8 mouse cellular contexts compared by ENCODE assay signal in genomic region chr5:75043621-75044301, GRCm38 (mm10). TPM values are rescaled to one million over a fixed set of nuclear protein-coding genes. Genes with fewer than 3 reads are reported as not detected.
DNase-seq lines count a peak whose midpoint lies in the region; ATAC-seq lines count a peak whose summit lies in the region.

No protein-coding gene starts in this region.

- peak overlapping the region; percentile 77 for H3K4me2 ChIP-seq in forebrain, embryonic 16.5 days (ENCODE audit: low read length)
- H3K4me2 ChIP-seq in midbrain, embryonic 13.5 days (replicated peaks) = peak overlapping the region; percentile 94

- WGBS in forebrain, embryonic 16.5 days = 1% methylated on average over 32 of the region's 36 CpGs
- WGBS in limb, embryonic 10.5 days = under 1% methylated on average over 36 of the region's 36 CpGs
- 1% methylated on average over 34 of the region's 36 CpGs for WGBS in midbrain, embryonic 13.5 days

- H3K9ac ChIP-seq in forebrain, embryonic 16.5 days (replicated peaks; ENCODE audit: low read depth, low read length) = peak overlapping the region; percentile 97
- peak overlapping the region; percentile 97 for H3K9ac ChIP-seq in midbrain, embryonic 13.5 days (replicated peaks)

- peak overlapping the region; percentile 75 for H3K27ac ChIP-seq in forebrain, embryonic 16.5 days (ENCODE audit: low read length)
- H3K27ac ChIP-seq in limb, embryonic 10.5 days = peak overlapping the region; percentile 99
- peak overlapping the region; percentile 89 for H3K27ac ChIP-seq in midbrain, embryonic 13.5 days

- DNase-seq in kidney, adult 11 months = peak; percentile 19
- DNase-seq in kidney, postnatal 4 days = no peak
- peak; percentile 59 for DNase-seq in CD4-positive helper T cell, adult 2 months (ENCODE audit: low read depth, low spot score)
- DNase-seq in adipocyte (ENCODE audit: low spot score) = peak; percentile 60
- peak; percentile 77 for DNase-seq in limb, embryonic 10.5 days (ENCODE audit: low spot score)
- peak; percentile 23 for DNase-seq in urinary bladder, postnatal 25 days (ENCODE audit: low spot score)

- peaks cover 18% of the 10 kb centered on the region for H3K4me1 ChIP-seq in forebrain, embryonic 16.5 days (replicated peaks; ENCODE audit: control insufficient read depth, insufficient read depth, low read length)
- peaks cover 20% of the 10 kb centered on the region for H3K4me1 ChIP-seq in limb, embryonic 10.5 days
- peaks cover 21% of the 10 kb centered on the region for H3K4me1 ChIP-seq in midbrain, embryonic 13.5 days (replicated peaks)

- H3K36me3 ChIP-seq in forebrain, embryonic 16.5 days (ENCODE audit: control insufficient read depth, insufficient read depth) = no peaks in the 10 kb centered on the region
- peaks cover 11% of the 10 kb centered on the region for H3K36me3 ChIP-seq in limb, embryonic 10.5 days
- H3K36me3 ChIP-seq in midbrain, embryonic 13.5 days = no peaks in the 10 kb centered on the region; the same call in 1 of the 2 replicates

- 0 out of 2 replicates have a peak, but pooled peaks cover 3% of the 10 kb centered on the region for H3K27me3 ChIP-seq in forebrain, embryonic 16.5 days (replicated peaks; ENCODE audit: control insufficient read depth, insufficient read depth, low read length)
- H3K27me3 ChIP-seq in limb, embryonic 10.5 days (ENCODE audit: low read depth, poor library complexity, severe bottlenecking) = no peaks in the 10 kb centered on the region
- H3K27me3 ChIP-seq in midbrain, embryonic 13.5 days = peaks cover 37% of the 10 kb centered on the region

- H3K9me3 ChIP-seq in forebrain, embryonic 16.5 days (ENCODE audit: control insufficient read depth, low read length) = no peaks in the 10 kb centered on the region
- H3K9me3 ChIP-seq in limb, embryonic 10.5 days (replicated peaks) = no peaks in the 10 kb centered on the region
- no peaks in the 10 kb centered on the region for H3K9me3 ChIP-seq in midbrain, embryonic 13.5 days

- H3K4me3 ChIP-seq in forebrain, embryonic 16.5 days (replicated peaks; ENCODE audit: low read length) = peak overlapping the region; percentile 88
- peak overlapping the region; percentile 99 for H3K4me3 ChIP-seq in limb, embryonic 10.5 days
- H3K4me3 ChIP-seq in midbrain, embryonic 13.5 days (replicated peaks) = peak overlapping the region; percentile 92

- peak; percentile 81 for ATAC-seq in forebrain, embryonic 16.5 days
- ATAC-seq in midbrain, embryonic 13.5 days = peak; percentile 93

RNA-seq across cellular contexts. Expression of gene Chic2, which starts 0.8 kb away (rescaled TPM):
- polyA plus RNA-seq in forebrain, embryonic 16.5 days (2015; fragmentation: Nextera tagmentation; extraction: Ambion mirVana) = 26.9 and 31.6 TPM in 2 replicates
- 36.9 and 40.0 TPM in 2 replicates for polyA plus RNA-seq in limb, embryonic 10.5 days (2016; fragmentation: Nextera tagmentation; extraction: Ambion mirVana)
- polyA plus RNA-seq in midbrain, embryonic 13.5 days (2015; fragmentation: Nextera tagmentation; extraction: Ambion mirVana) = 28.7 and 29.1 TPM in 2 replicates

RNA-seq across cellular contexts. Expression of gene Gsx2, which starts 31.6 kb away (rescaled TPM):
- 3.3 and 6.0 TPM in 2 replicates for polyA plus RNA-seq in forebrain, embryonic 16.5 days (2015; fragmentation: Nextera tagmentation; extraction: Ambion mirVana)
- not detected in 2 replicates for polyA plus RNA-seq in limb, embryonic 10.5 days (2016; fragmentation: Nextera tagmentation; extraction: Ambion mirVana)
- polyA plus RNA-seq in midbrain, embryonic 13.5 days (2015; fragmentation: Nextera tagmentation; extraction: Ambion mirVana) = 0.31 and 0.94 TPM in 2 replicates

Comparison
In these comparisons a context has a peak if more than half of its experiments do, and no peak if none do; other contexts are left out.
1. DNase-seq: peak in kidney, adult 11 months (single experiment), CD4-positive helper T cell, adult 2 months (single experiment), adipocyte (single experiment), limb, embryonic 10.5 days (single experiment) and urinary bladder, postnatal 25 days (single experiment); none in kidney, postnatal 4 days (0 of 2).
2. Peak in every context shown above with its lines, with median percentiles within 50 percentile points of each other: H3K27ac ChIP-seq and H3K4me3 ChIP-seq.